ENCODE assay signal across 31 mouse cellular contexts in genomic region chr11:117834086-117834485, GRCm38 (mm10). TPM values are rescaled to one million over a fixed set of nuclear protein-coding genes. Genes with fewer than 3 reads are reported as not detected.
A peak's percentile ranks its signal among the peaks of the same experiment; 100 is the strongest.
DNase-seq lines count a peak whose midpoint lies in the region; TF ChIP-seq lines count a peak whose summit lies in the region.
"Had no signal": no experiment of that assay in that cellular context is flagged by ENCODE, and none has a peak within 500 bp of the region (broad histone marks: within the 10 kb centered on the region; RNA-seq: fewer than 3 reads in every experiment).

No protein-coding gene starts in this region.

- H3K27me3 ChIP-seq in testis, adult 2 months (ENCODE audit: control insufficient read depth, insufficient read depth, low read length): no peaks in the 10 kb centered on the region
- H3K27me3 ChIP-seq: CH12.LX; embryonic facial prominence, embryonic 12.5 days; forebrain, embryonic 12.5 days; limb, embryonic 12.5 days; Patski; stomach, embryonic 15.5 days had no signal

- H3K4me3 ChIP-seq in testis, adult 2 months (ENCODE audit: control insufficient read depth, low read depth, low read length): no peak overlapping the region
- H3K4me3 ChIP-seq: embryonic facial prominence, embryonic 12.5 days; forebrain, embryonic 12.5 days; layer of hippocampus, adult 2 months; limb, embryonic 12.5 days; megakaryocyte, embryonic 14.5 days; stomach, embryonic 15.5 days had no signal

- peak overlapping the region; percentile 41 for H3K27ac ChIP-seq in testis, adult 2 months (ENCODE audit: control insufficient read depth, insufficient read depth, low read depth, low read length)
- H3K27ac ChIP-seq: embryonic facial prominence, embryonic 12.5 days; forebrain, embryonic 12.5 days; hindbrain, embryonic 14.5 days; layer of hippocampus, adult 2 months; limb, embryonic 12.5 days; stomach, embryonic 15.5 days had no signal

- no peaks in the 10 kb centered on the region for H3K36me3 ChIP-seq in testis, adult 2 months (ENCODE audit: control insufficient read depth, insufficient read depth, low read length)
- H3K36me3 ChIP-seq: embryonic facial prominence, embryonic 12.5 days; forebrain, embryonic 12.5 days; limb, embryonic 12.5 days; stomach, embryonic 15.5 days had no signal

- TF ChIP-seq CTCF in testis, adult 2 months (IDR thresholded peaks at IDR 0.05; ENCODE audit: control insufficient read depth, insufficient read depth, insufficient replicate concordance, low read depth, low read length): no peak

- peaks cover 21% of the 10 kb centered on the region for H3K4me1 ChIP-seq in testis, adult 2 months (ENCODE audit: control insufficient read depth, insufficient read depth, low read length)

- 0 out of 2 replicates have a peak, but pooled peaks have one; percentile 21 for TF ChIP-seq POLR2A in testis, adult 2 months (IDR thresholded peaks at IDR 0.05; ENCODE audit: control insufficient read depth, low read depth, low read length)

- no peak for DNase-seq in testis, postnatal 14 days (ENCODE audit: low spot score)
- DNase-seq in kidney, adult 9 months: peak; percentile 92
- peak; percentile 71 to 90 for DNase-seq in kidney, postnatal 25 days
- no peak for DNase-seq in spleen, postnatal 36 days (ENCODE audit: low spot score in 2 of 2)
- DNase-seq in heart, adult 8-10 months (ENCODE audit: low spot score): no peak
- no peak for DNase-seq in right cerebral cortex, postnatal 25 days
- DNase-seq: adrenal gland, postnatal 36 days; B cell, adult 2 months; cerebellum, adult 11-12 months; cerebellum, postnatal 14 days; gastrocnemius, postnatal 36 days; heart, postnatal 4 days; layer of hippocampus, postnatal 36 days; lung, adult 2 months; lung, postnatal 36 days; midbrain, embryonic 14.5 days; right cerebral cortex, postnatal 14 days; thymus, adult 2 months; thymus, postnatal 4 days had no signal

RNA-seq across cellular contexts. Expression of gene Tk1, which starts 8.2 kb away (rescaled TPM):
- polyA plus RNA-seq in testis, adult 2 months (2012; rRNA removed): 4.8 and 5.8 TPM in 2 replicates
- total RNA-seq in heart, adult 8-10 months (2022): 1 to 10 TPM in 3 of 4 experiments, under 1 TPM in 1; 0.78 to 3.2 (median 2.3) TPM

RNA-seq across cellular contexts. Expression of gene Afmid, which starts 8.4 kb away (rescaled TPM):
- 4.0 and 5.7 TPM in 2 replicates for polyA plus RNA-seq in testis, adult 2 months (2012; rRNA removed)
- 1 to 10 TPM; 2.3 to 6.0 (median 4.9) TPM for total RNA-seq in heart, adult 8-10 months (2022)

RNA-seq across cellular contexts. Expression of gene Birc5, which starts 15.0 kb away (rescaled TPM):
- 46.1 and 46.3 TPM in 2 replicates for polyA plus RNA-seq in testis, adult 2 months (2012; rRNA removed)
- total RNA-seq in heart, adult 8-10 months (2022): under 1 TPM; 0.25 to 0.87 (median 0.67) TPM
- total RNA-seq: gastrocnemius, adult 18-20 months had no signal

RNA-seq across cellular contexts. Expression of gene Gm20708, which starts 24.6 kb away (rescaled TPM):
- polyA plus RNA-seq in testis, adult 2 months (2012; rRNA removed): 1.0 TPM in 1 of 2 replicates, not detected in the other
- total RNA-seq in heart, adult 8-10 months (2022): 1 to 10 TPM in 2 of 4 experiments, under 1 TPM in 1, not detected in 1; 0.63 to 1.3 (median 1.2) TPM
- polyA plus RNA-seq: lung, adult 2 months; neural tube, embryonic 11.5 days; thymus, adult 2 months had no signal

RNA-seq across cellular contexts. Expression of gene Syngr2, which starts 24.6 kb away (rescaled TPM):
- polyA plus RNA-seq in testis, adult 2 months (2012; rRNA removed): 21.3 and 32.5 TPM in 2 replicates
- 100 to 1,000 TPM; 123 to 137 (median 131) TPM for total RNA-seq in heart, adult 8-10 months (2022)

Comparison
In these comparisons a context has a peak if more than half of its experiments do, and no peak if none do; other contexts are left out.
1. DNase-seq: peak in kidney, adult 9 months (single experiment) and kidney, postnatal 25 days (2 of 2); none in testis, postnatal 14 days (single experiment), spleen, postnatal 36 days (0 of 2), heart, adult 8-10 months (single experiment) and right cerebral cortex, postnatal 25 days (single experiment).